Mouse (Mus musculus): ENCODE results near the gene Slc24a2.

DNA sequence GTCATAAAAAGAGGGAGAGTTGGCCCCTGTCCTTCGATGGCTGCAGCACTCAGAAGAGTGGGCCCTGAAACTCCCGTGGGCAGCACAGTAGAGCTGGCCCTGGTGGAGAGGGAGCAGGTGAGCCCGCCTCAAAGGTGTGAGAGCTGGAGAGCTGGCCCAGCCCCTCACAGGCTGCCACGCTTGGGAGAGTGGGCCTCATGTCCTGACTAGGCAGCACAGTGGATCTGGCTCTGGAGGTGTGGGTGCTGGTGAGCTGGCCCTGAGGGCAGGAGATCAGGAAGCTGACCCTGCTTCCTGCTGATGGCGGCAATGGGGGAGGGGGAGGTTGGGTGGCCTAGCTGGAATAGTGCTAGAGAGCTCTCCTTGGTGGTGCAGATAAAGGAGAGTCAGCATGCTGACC, 129.3 kb downstream of the Slc24a2 start:
- TF ChIP-seq POLR2A (IDR thresholded peaks at IDR 0.05; ENCODE audit: low read depth, low read length), result no peak
- no peak for TF ChIP-seq CTCF (IDR thresholded peaks at IDR 0.05; ENCODE audit: extremely low read depth, insufficient read length, insufficient replicate concordance, low read depth, low read length)
